Mouse (Mus musculus) limb, embryonic 14.5 days (tissue): Measurements from ENCODE around the gene Olfr113. TPM values are rescaled to one million over a fixed set of nuclear protein-coding genes. Genes with fewer than 3 reads are reported as not detected.

Source experiments
- ATAC-seq: fragments of 200-750 bp; cut with Nextera tagmentation; 2 replicates; pipeline ENCODE4 v1.8.0; 2017; ENCODE audit warnings: low read depth, moderate number of reproducible peaks, moderate TSS enrichment; ENCODE audit not compliant: low FRiP score
- DNase-seq: peaks from one replicate; pipeline ENCODE4 v3.0.0-alpha.2; 2015; ENCODE audit warnings: low spot score
- H3K27ac ChIP-seq: fragments of 300-500 bp; sonication (generic); replicated peaks from 2 replicates; pipeline ENCODE4 v1.5.1; 2014; ENCODE audit warnings: low read depth, mild to moderate bottlenecking, low read length, moderate library complexity, mixed read lengths
- H3K27me3 ChIP-seq: fragments of 300-500 bp; sonication (generic); 2 replicates; pipeline ENCODE4 v1.6.1; 2014; ENCODE audit warnings: low read length, mixed read lengths; ENCODE audit not compliant: control insufficient read depth, insufficient read depth
- H3K36me3 ChIP-seq: fragments of 300-500 bp; sonication (generic); 2 replicates; pipeline ENCODE4 v1.6.1; 2014; ENCODE audit warnings: mild to moderate bottlenecking, low read length, moderate library complexity, mixed read lengths; ENCODE audit not compliant: control insufficient read depth, insufficient read depth
- H3K4me1 ChIP-seq: fragments of 300-500 bp; sonication (generic); 2 replicates; pipeline ENCODE4 v1.6.1; 2014; ENCODE audit warnings: antibody characterized with exemption, low read length, mixed read lengths; ENCODE audit not compliant: control insufficient read depth, insufficient read depth
- H3K4me2 ChIP-seq: fragments of 300-500 bp; sonication (generic); replicated peaks from 2 replicates; pipeline ENCODE4 v1.6.1; 2014; ENCODE audit warnings: low read depth, mild to moderate bottlenecking, low read length, moderate library complexity; ENCODE audit not compliant: severe bottlenecking
- H3K4me3 ChIP-seq: fragments of 300-500 bp; sonication (generic); replicated peaks from 2 replicates; pipeline ENCODE4 v1.5.1; 2014; ENCODE audit warnings: low read length
- H3K9ac ChIP-seq: fragments of 300-500 bp; sonication (generic); 2 replicates; pipeline ENCODE4 v1.6.1; 2014; ENCODE audit warnings: mild to moderate bottlenecking, low read depth, low read length, moderate library complexity; ENCODE audit not compliant: severe bottlenecking
- H3K9me3 ChIP-seq: fragments of 300-500 bp; sonication (generic); 2 replicates; pipeline ENCODE4 v1.6.1; 2016; ENCODE audit warnings: low read length; ENCODE audit not compliant: control insufficient read depth
- POLR2A ChIP-seq: fragments of 200-500 bp; IDR thresholded peaks from 2 replicates; pipeline ENCODE4 v1.8.0; 2012; ENCODE audit warnings: inconsistent platforms, mild to moderate bottlenecking, moderate library complexity, borderline replicate concordance; ENCODE audit not compliant: insufficient read depth, insufficient read length; ENCODE audit errors: extremely low read depth
- WGBS: fragments of 180-500 bp; shearing (Covaris S2); extraction: QIAGEN DNeasy Blood & Tissue Kit; methylation state at CpG from one replicate; pipeline ENCODE4 v1.1.7; 2014; 5-methylcytosine and 5-hydroxymethylcytosine counted together
- polyA plus RNA-seq, 2 experiments: library from polyadenylated mRNA; depleted of rRNA in 1 of 2; stranded (reverse) in 1 of 2; unstranded in 1 of 2; fragments of >200 nt; fragmentation: Nextera tagmentation in 1 of 2; extraction: Ambion mirVana in 1 of 2; gene quantifications; 2 replicates each; pipeline versions ENCODE4 v1.2.1 to v1.2.3; 2012 to 2014

Gene Olfr113
- polyA plus RNA-seq (2012; rRNA removed) = not detected in 2 replicates
- not detected in 2 replicates for polyA plus RNA-seq (2014; fragmentation: Nextera tagmentation; extraction: Ambion mirVana)

- no peak for TF ChIP-seq POLR2A
- H3K4me3 ChIP-seq = no peak within 1 kb of the TSS
These were observed at the start of gene Olfr113 for GRCm38 (mm10) chr17:37577563-37577962. Gene Olfr113 (minus strand): TSS chr17:37577663.

GRCm38 (mm10) chr17:37627009-37627408 lies 49.5 kb upstream of the Olfr113 start, which contains the start of the genes Olfr115 and Olfr116:
Gene Olfr115 (minus strand): TSS chr17:37627109.
Gene Olfr116 (minus strand): TSS chr17:37627199.
- WGBS = 80% methylated on average over 2 of the region's 2 CpGs
- H3K27me3 ChIP-seq = no peaks in the 10 kb centered on the region
- no peak within 1 kb of the TSS for H3K4me3 ChIP-seq
- DNase-seq (no peak), ATAC-seq (no peak)
- TF ChIP-seq POLR2A = no peak
- H3K4me2 ChIP-seq = no peak within 1 kb of the TSS
- no peak within 1 kb of the TSS for H3K27ac ChIP-seq
- no peaks in the 10 kb centered on the region for H3K36me3 ChIP-seq
- H3K4me1 ChIP-seq = no peaks in the 10 kb centered on the region
- H3K9ac ChIP-seq = no peak within 1 kb of the TSS
- H3K9me3 ChIP-seq = no peaks in the 10 kb centered on the region

More at GRCm38 (mm10) chr17:37577563-37577962, at the start of gene Olfr113:
- ATAC-seq = no peak
- Histone ChIP-seq H3K4me1 (no peaks in the 10 kb centered on the region), H3K9me3 (no peaks in the 10 kb centered on the region), H3K9ac (no peak within 1 kb of the TSS), H3K4me2 (no peak within 1 kb of the TSS), H3K27ac (no peak within 1 kb of the TSS), H3K27me3 (no peaks in the 10 kb centered on the region), H3K36me3 (no peaks in the 10 kb centered on the region)
- no peak for DNase-seq

GRCm38 (mm10) chr17:37592643-37593042 lies 15.2 kb upstream of the Olfr113 start, which contains the start of gene Olfr114:
Gene Olfr114 (minus strand): TSS chr17:37592743.
- Histone ChIP-seq H3K27me3 (no peaks in the 10 kb centered on the region), H3K9ac (no peak within 1 kb of the TSS), H3K4me1 (no peaks in the 10 kb centered on the region), H3K4me2 (no peak within 1 kb of the TSS), H3K36me3 (no peaks in the 10 kb centered on the region), H3K9me3 (no peaks in the 10 kb centered on the region), H3K4me3 (no peak within 1 kb of the TSS), H3K27ac (no peak within 1 kb of the TSS)
- DNase-seq (no peak), ATAC-seq (no peak)
- TF ChIP-seq POLR2A = no peak

GRCm38 (mm10) chr17:37569351-37569750 lies 8.1 kb downstream of the Olfr113 start, which contains the start of gene Olfr112:
Gene Olfr112 (minus strand): TSS chr17:37569451.
- Histone ChIP-seq H3K4me2 (no peak within 1 kb of the TSS), H3K4me1 (no peaks in the 10 kb centered on the region), H3K27ac (no peak within 1 kb of the TSS), H3K27me3 (no peaks in the 10 kb centered on the region), H3K4me3 (no peak within 1 kb of the TSS), H3K9ac (no peak within 1 kb of the TSS), H3K9me3 (no peaks in the 10 kb centered on the region), H3K36me3 (no peaks in the 10 kb centered on the region)
- no peak for TF ChIP-seq POLR2A
- no peak for ATAC-seq
- DNase-seq = no peak

- H3K9me3 ChIP-seq = no peaks in the 10 kb centered on the region
- ATAC-seq (no peak), DNase-seq (no peak)
- no peak overlapping the region for H3K4me3 ChIP-seq
- no peaks in the 10 kb centered on the region for H3K27me3 ChIP-seq
- no peaks in the 10 kb centered on the region for H3K36me3 ChIP-seq
- no peak overlapping the region for H3K4me2 ChIP-seq
- TF ChIP-seq POLR2A = no peak
- no peaks in the 10 kb centered on the region for H3K4me1 ChIP-seq
- H3K27ac ChIP-seq = no peak overlapping the region
- WGBS = 63% methylated on average over 1 of the region's 1 CpGs
- H3K9ac ChIP-seq = no peak overlapping the region
These were observed 18.4 kb downstream of the Olfr113 start for GRCm38 (mm10) chr17:37558913-37559615.
